Mouse (Mus musculus) cortical plate, adult 2 months (tissue): Measurements from ENCODE around the gene Fgf8. TPM values are rescaled to one million over a fixed set of nuclear protein-coding genes. Genes with fewer than 3 reads are reported as not detected.
A peak's percentile ranks its signal among the peaks of the same experiment; 100 is the strongest.

Experiments
- H3K27ac ChIP-seq: fragments of 200-500 bp; 2 replicates; pipeline ENCODE4 v1.5.1; 2012; ENCODE audit warnings: low read length, control low read depth, inconsistent platforms; ENCODE audit not compliant: insufficient read depth
- H3K4me1 ChIP-seq: fragments of 200-500 bp; 2 replicates; pipeline ENCODE4 v1.6.1; 2011; ENCODE audit warnings: low read length; ENCODE audit not compliant: control insufficient read depth, insufficient read depth
- H3K4me3 ChIP-seq: fragments of 200-500 bp; 2 replicates; pipeline ENCODE4 v1.5.1; 2011; ENCODE audit warnings: mild to moderate bottlenecking, low read length, control low read depth; ENCODE audit not compliant: insufficient read depth
- CTCF ChIP-seq: fragments of 200-500 bp; IDR thresholded peaks from 2 replicates; pipeline ENCODE4 v1.5.1; 2011; ENCODE audit warnings: mild to moderate bottlenecking, control low read depth, low read length; ENCODE audit not compliant: insufficient read depth; ENCODE audit errors: extremely low read depth
- POLR2A ChIP-seq: fragments of 200-500 bp; IDR thresholded peaks from 2 replicates; pipeline ENCODE4 v1.6.1; 2011; ENCODE audit warnings: mild to moderate bottlenecking, low read length, control low read depth; ENCODE audit not compliant: insufficient read depth; ENCODE audit errors: extremely low read depth
- polyA plus RNA-seq: library from polyadenylated mRNA; depleted of rRNA; stranded (reverse); fragments of >200 nt; gene quantifications from 2 replicates; pipeline ENCODE4 v1.2.3, GENCODE M21; 2012

The Fgf8 gene
- polyA plus RNA-seq, 1 experiment: not detected

DNA sequence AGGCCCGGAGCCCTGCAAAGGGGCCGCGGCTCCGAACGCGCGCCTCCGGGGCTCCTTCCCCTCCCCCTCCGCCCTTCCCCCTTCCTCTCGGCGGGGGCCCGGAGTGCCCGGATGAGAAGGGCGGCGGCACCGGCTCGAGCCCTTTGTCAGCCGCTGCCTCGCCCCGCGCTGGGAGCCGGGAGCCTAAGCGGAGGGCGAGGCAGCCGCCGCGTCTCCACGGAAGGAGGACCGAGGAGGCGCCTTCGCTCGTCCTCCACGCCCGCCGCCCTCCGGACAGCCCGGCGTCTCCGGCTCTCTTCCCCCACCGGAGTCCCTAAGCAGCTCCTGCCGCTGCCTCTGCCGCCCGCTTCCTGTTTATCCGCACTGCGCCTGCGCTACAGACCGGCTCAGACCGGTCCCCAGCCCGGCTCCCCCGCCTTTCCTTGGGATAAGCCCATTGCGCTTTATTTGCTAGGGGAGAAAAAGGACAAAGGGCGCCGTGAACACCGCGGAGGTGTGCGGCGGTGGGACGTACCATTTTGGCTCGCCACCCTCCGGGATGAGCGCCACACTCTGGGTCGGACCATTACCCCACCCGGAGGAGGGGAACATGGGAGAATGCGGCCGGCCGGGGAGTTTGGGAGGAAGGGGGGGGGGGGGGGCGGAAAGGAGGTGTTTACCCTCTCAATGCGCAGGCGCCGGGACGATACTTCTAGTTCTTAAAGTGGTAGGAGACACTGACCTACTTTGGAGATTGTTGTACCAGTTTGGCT, 40.6 kb upstream of the Fgf8 start, which contains the start of gene Mgea5:
Gene Mgea5, minus strand, starts transcription at position 657 of the 752 bp plus-strand sequence.
- no peak for TF ChIP-seq CTCF
- TF ChIP-seq POLR2A: peak; percentile 90
- peak within 1 kb of the TSS; percentile 88 for H3K27ac ChIP-seq
- peak within 1 kb of the TSS; percentile 93 for H3K4me3 ChIP-seq
- H3K4me1 ChIP-seq: peaks cover 8% of the 10 kb centered on the region

DNA sequence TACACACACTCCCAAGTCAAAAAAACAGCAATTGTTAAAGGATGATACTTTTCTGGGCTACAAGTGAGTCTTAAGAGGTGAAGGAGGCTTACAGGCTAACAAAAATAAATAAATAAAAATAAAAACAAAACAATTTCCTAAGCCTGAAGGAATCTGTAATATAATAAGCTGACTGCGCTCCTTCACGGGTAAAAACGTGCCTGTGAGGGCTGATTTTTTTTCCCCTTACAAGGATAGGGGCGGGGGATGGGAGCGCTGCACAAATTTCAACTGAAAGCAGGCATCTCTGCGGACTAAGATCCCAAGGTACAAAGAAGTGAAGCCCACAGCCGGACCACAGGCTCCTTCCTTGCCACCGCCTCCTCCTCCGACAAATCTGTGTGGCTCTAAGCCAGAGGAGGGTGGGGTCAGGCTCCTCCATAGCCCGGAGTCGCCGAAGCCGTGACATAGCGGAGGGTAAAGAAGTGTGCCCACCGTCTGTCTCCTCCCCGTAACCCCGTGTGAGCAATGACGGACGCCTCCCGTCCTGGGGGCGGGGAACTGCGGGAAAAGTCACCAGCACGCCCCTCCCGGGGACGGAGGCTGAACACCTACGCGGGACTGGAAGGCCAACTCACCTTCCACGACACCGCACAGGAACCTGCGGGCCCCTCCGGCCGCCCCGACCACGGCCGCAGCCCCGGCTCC, 39.7 kb upstream of the Fgf8 start:
- Histone ChIP-seq H3K4me1 (peaks cover 9% of the 10 kb centered on the region), H3K27ac (peak overlapping the region; percentile 88), H3K4me3 (peak overlapping the region; percentile 93)
- no peak for TF ChIP-seq CTCF
- 0 out of 2 replicates have a peak, but pooled peaks have one; percentile 8 for TF ChIP-seq POLR2A

DNA sequence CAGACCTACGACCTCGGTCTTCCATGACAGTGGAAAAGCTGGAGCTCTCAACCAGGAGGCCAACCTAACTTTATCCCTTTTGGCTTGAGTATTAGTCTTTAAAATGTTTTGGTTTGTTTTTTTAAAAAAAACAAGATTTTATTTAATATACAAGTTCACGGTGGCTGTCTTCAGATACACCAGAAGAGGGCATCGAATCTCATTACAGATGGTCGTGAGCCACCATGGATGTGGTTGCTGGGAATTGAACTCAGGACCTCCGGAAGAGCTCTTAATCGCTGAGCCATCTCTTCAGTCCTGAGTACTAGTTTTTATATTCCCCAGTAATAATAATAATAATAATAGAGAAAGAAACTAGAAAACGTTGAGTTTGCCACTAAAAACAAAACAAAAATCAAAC, 39.0 kb upstream of the Fgf8 start:
- no peak for TF ChIP-seq POLR2A
- TF ChIP-seq CTCF: 0 out of 2 replicates have a peak, but pooled peaks have one; percentile 0
- peaks cover 9% of the 10 kb centered on the region for H3K4me1 ChIP-seq
- no peak overlapping the region for H3K27ac ChIP-seq

DNA sequence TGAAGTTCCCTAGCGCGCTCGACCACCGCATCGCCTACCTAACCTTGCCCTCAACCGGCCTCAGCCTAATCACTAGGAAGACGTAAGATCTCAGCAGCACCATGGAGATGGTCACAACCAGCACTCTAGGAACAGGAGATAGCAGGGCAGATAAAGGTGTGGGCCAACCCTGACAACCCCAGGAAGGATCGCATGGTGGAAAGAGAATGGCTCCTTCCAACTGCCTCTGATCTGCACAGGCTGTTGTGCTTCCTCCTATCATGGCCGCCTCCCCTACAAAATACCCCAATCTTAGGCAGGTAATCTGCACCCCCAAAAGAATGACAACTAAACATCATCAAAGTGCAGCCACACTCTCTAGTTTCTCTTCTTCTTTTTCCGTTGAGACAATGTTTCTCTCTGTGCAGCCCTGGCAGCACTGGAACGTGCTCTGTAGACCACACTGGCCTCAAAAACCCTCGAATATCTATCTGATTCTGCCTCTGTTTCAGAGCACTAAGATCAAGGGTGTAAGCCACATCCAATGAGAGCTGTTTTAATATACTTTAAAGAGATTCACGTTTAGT, 37.7 kb upstream of the Fgf8 start:
- no peak for TF ChIP-seq POLR2A
- no peak for TF ChIP-seq CTCF
- Histone ChIP-seq H3K27ac (no peak overlapping the region), H3K4me3 (peak overlapping the region; percentile 93; the same call in 1 of the 2 replicates), H3K4me1 (peaks cover 9% of the 10 kb centered on the region)

More for the DNA sequence above, 39.0 kb upstream of the Fgf8 start:
- peak overlapping the region; percentile 93 for H3K4me3 ChIP-seq

DNA sequence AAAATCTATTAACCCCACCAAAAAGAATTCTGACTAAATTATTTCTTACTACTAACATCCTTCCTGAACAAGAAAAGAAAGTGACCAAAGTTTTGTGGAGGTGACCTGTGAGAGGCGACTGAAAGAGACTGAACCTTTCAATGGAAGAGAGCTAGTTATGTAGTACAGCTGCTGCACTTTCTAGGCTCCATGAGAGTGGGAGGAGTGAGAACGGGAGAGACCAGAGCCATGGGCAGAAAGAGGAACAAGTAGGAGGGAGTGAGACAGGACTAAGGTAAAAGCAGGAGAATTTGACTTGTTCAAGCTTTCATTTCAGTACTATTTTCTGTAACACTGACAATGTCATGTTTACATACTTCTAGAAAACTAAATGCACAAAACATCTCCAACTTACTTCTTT, 32.8 kb upstream of the Fgf8 start:
- H3K4me3 ChIP-seq: no peak overlapping the region
- TF ChIP-seq POLR2A: no peak
- no peak for TF ChIP-seq CTCF

DNA sequence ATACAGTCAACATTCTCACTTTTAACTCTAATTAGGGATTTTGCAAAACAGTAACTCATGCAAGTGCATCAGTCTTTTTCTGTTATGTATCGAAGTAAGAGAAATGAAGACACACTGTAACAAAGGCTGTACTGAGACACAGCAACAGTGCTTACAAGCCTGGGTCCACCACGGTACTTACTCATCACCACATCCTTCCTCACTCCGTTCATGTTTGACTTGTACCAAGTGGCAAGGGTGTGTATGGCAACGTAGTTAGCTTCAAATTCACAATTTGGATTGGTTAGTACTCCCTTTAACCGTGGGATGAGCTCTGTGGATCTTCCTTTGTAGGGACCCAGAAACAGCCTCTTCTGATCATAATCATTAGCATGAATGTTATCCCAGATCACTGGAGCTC, 28.8 kb upstream of the Fgf8 start:
- no peak overlapping the region for H3K4me3 ChIP-seq
- H3K4me1 ChIP-seq: peaks cover 5% of the 10 kb centered on the region
- no peak overlapping the region for H3K27ac ChIP-seq
- TF ChIP-seq POLR2A (no peak), CTCF (no peak)

More for the DNA sequence above, 32.8 kb upstream of the Fgf8 start:
- Histone ChIP-seq H3K4me1 (peaks cover 10% of the 10 kb centered on the region), H3K27ac (no peak overlapping the region)

DNA sequence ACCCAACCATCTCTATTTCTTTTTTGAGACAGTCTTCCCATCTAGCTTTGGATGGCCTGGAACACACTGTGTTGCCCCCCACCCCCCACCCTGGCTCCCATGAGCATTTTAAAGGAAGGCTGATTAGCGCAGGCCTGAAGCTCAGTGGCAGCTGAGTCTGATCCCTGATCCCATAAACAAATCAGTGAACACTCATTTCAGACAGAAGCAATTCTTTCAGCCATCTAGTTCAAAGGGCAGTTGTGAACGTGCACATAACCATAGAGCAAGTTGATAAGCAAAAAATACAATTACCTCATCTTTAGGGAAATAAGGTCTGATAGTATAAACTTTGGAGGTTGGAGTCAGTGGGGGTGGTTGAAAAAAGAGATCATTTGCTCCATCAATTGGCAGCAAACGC, 18.1 kb upstream of the Fgf8 start:
- Histone ChIP-seq H3K4me1 (no peaks in the 10 kb centered on the region), H3K27ac (no peak overlapping the region), H3K4me3 (no peak overlapping the region)
- TF ChIP-seq CTCF (no peak), POLR2A (no peak)

DNA sequence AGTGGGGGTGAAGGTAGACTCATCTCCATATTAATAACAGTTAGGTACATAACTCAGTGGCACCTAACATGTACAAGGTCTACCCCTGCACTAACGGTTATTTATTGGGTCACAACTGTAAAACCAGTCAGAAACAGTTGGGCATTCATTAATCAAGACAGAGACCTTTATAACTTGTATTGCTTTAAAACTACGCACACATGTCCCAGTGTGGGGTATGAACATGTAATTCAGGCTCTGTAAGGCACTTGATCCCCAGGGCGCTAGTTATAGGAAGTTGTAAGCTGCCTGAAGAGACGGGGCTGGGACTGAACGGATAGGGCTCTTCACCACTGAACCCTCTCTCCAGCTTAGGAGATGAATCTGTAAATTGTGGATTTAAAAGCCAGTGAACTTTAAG, 16.0 kb upstream of the Fgf8 start:
- Histone ChIP-seq H3K4me1 (no peaks in the 10 kb centered on the region), H3K4me3 (no peak overlapping the region), H3K27ac (no peak overlapping the region)
- no peak for TF ChIP-seq POLR2A
- no peak for TF ChIP-seq CTCF

DNA sequence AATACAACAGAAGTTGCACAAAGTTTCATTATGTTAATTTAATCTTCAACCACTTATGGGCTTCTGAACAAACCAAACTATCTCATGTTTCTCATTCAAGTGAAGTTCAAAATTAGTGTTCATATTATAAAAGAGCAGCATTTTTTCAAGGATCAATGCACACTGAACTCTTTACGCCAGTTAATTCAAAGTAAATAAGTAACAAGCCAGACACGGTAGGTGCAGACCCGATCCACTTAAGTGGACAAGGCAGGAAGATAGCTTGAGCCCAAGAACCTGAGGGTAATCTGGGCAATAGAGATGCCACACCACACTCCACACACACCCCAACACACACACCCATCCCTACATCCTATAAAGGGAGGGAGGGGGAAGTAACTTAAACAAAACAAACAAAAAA, 10.8 kb upstream of the Fgf8 start:
- no peak for TF ChIP-seq POLR2A
- TF ChIP-seq CTCF: no peak
- no peak overlapping the region for H3K4me3 ChIP-seq
- H3K4me1 ChIP-seq: 0 out of 2 replicates have a peak, but pooled peaks cover 2% of the 10 kb centered on the region
- H3K27ac ChIP-seq: no peak overlapping the region
